Mouse (Mus musculus) liver, embryonic 15.5 days (tissue): ENCODE measurements around the gene Chsy1. TPM values are rescaled to one million over a fixed set of nuclear protein-coding genes. Genes with fewer than 3 reads are reported as not detected.

Experiments
- ATAC-seq: fragments of 200-750 bp; cut with Nextera tagmentation; 2 replicates; pipeline ENCODE4 v1.8.0; 2017; ENCODE audit warnings: moderate number of reproducible peaks, mild to moderate bottlenecking, moderate library complexity; ENCODE audit not compliant: insufficient read depth
- H3K27ac ChIP-seq: fragments of 300-500 bp; sonication (generic); replicated peaks from 2 replicates; pipeline ENCODE4 v1.5.1; 2015; ENCODE audit warnings: mild to moderate bottlenecking, inconsistent platforms
- H3K27me3 ChIP-seq: fragments of 300-500 bp; sonication (generic); 2 replicates; pipeline ENCODE4 v1.6.1; 2015; ENCODE audit warnings: mild to moderate bottlenecking, inconsistent platforms
- H3K36me3 ChIP-seq: fragments of 300-500 bp; sonication (generic); replicated peaks from 2 replicates; pipeline ENCODE4 v1.6.1; 2015; ENCODE audit warnings: moderate library complexity, mild to moderate bottlenecking, inconsistent platforms
- H3K4me1 ChIP-seq: fragments of 300-500 bp; sonication (generic); replicated peaks from 2 replicates; pipeline ENCODE4 v1.6.1; 2015; ENCODE audit warnings: inconsistent platforms
- H3K4me2 ChIP-seq: fragments of 300-500 bp; sonication (generic); 2 replicates; pipeline ENCODE4 v1.6.1; 2015; ENCODE audit warnings: moderate library complexity, mild to moderate bottlenecking, inconsistent platforms
- H3K4me3 ChIP-seq: fragments of 300-500 bp; sonication (generic); replicated peaks from 2 replicates; pipeline ENCODE4 v1.5.1; 2015; ENCODE audit warnings: mild to moderate bottlenecking, inconsistent platforms
- H3K9ac ChIP-seq: fragments of 300-500 bp; sonication (generic); 2 replicates; pipeline ENCODE4 v1.6.1; 2015; ENCODE audit warnings: moderate library complexity, mild to moderate bottlenecking, inconsistent platforms
- H3K9me3 ChIP-seq: fragments of 300-500 bp; sonication (generic); replicated peaks from 2 replicates; pipeline ENCODE4 v1.6.1; 2016; ENCODE audit warnings: inconsistent platforms
- WGBS: fragments of 180-500 bp; shearing (Covaris S2); methylation state at CpG from one replicate; pipeline ENCODE4 v1.1.7; 2015; ENCODE audit warnings: mixed read lengths; ENCODE audit not compliant: insufficient replicate concordance; 5-methylcytosine and 5-hydroxymethylcytosine counted together
- polyA plus RNA-seq: library from polyadenylated mRNA; unstranded; fragments of >200 nt; fragmentation: Nextera tagmentation; extraction: Ambion mirVana; gene quantifications from 2 replicates; pipeline ENCODE4 v1.2.1, GENCODE M21; 2015

The Chsy1 gene
- polyA plus RNA-seq, 1 experiment from 2014 or later: 6.3 TPM

DNA sequence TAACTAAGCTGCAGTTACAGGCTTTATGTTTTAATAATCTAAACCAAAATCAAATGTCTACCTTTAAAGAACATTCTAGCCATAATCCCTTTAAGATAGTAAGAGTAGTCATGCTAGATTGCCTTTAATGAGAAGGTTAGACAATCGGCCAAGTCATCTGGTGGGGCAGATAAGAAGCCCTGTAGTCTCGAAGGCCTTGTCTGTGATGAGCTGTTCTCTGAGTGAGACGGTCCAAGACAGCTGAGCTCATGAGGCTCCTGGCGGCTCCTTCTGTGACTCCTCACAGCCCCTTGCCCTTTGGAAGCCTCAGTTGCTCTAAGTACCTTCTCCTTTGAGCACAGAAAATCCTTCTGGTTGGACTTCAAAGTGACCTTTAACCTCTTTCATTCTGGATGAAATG, 67.6 kb downstream of the Chsy1 start:
- H3K4me1 ChIP-seq: peaks cover 33% of the 10 kb centered on the region
- H3K36me3 ChIP-seq: peaks cover 37% of the 10 kb centered on the region
- peak; percentile 56 for ATAC-seq
- whole genome bisulfite sequencing: 17% methylated on average over 4 of the region's 4 CpGs
- H3K9me3 ChIP-seq: no peaks in the 10 kb centered on the region
- H3K27me3 ChIP-seq: 0 out of 2 replicates have a peak, but pooled peaks cover 4% of the 10 kb centered on the region
- no peak overlapping the region for H3K4me2 ChIP-seq
- no peak overlapping the region for H3K9ac ChIP-seq
- H3K4me3 ChIP-seq: no peak overlapping the region
- H3K27ac ChIP-seq: no peak overlapping the region

DNA sequence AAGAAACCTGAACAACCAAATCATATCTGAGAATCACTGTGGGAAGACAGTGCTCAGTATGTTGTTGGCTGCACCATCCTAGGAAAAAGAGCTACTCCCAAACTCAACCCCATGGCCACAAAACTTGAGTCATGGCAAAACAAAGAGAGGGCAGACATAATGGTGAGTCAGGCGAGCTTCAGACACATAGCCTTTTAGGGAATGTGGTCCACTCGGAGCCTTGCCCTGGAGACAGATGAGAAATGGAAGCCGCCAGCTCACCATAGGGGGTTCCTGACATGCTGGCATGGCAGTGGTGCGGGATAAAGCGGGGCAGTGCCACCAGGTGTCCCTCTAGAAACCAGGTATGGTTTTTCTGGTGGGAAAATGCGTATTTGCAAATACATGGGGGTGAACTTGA, 68.8 kb downstream of the Chsy1 start:
- H3K4me3 ChIP-seq: no peak overlapping the region
- ATAC-seq: no peak
- no peaks in the 10 kb centered on the region for H3K9me3 ChIP-seq
- WGBS: 78% methylated on average over 6 of the region's 6 CpGs
- H3K4me2 ChIP-seq: no peak overlapping the region
- H3K36me3 ChIP-seq: peaks cover 25% of the 10 kb centered on the region
- H3K27me3 ChIP-seq: 0 out of 2 replicates have a peak, but pooled peaks cover 4% of the 10 kb centered on the region
- H3K27ac ChIP-seq: no peak overlapping the region
- peaks cover 33% of the 10 kb centered on the region for H3K4me1 ChIP-seq
- H3K9ac ChIP-seq: no peak overlapping the region

DNA sequence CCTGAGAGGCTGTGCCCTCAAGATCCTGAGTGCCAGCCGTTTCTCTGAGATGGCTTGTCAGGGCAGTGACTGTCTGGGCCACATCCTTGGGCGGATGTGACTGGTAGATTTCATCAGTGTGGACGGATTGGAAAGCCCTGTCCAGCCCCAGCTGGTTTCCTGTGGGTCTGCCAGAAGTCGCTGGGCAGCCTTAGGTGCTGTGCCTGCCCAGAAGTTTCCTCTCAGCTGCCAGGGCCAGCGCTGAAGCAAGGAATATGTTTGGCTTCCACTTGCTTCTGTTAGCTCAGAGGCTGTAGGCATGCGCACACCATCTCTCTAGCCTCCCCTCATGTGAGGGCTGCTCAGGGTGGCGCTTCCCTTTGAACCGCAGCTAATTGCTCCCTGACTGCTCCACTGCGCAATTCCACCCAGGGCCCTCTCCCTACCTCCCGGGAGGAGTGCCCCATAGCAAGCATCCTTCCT, 69.8 kb downstream of the Chsy1 start:
- Histone ChIP-seq H3K9me3 (no peaks in the 10 kb centered on the region), H3K36me3 (peaks cover 17% of the 10 kb centered on the region), H3K4me3 (no peak overlapping the region), H3K9ac (no peak overlapping the region), H3K27ac (no peak overlapping the region), H3K27me3 (0 out of 2 replicates have a peak, but pooled peaks cover 4% of the 10 kb centered on the region), H3K4me2 (no peak overlapping the region), H3K4me1 (peaks cover 43% of the 10 kb centered on the region)
- 29% methylated on average over 10 of the region's 10 CpGs for WGBS
- ATAC-seq: no peak

DNA sequence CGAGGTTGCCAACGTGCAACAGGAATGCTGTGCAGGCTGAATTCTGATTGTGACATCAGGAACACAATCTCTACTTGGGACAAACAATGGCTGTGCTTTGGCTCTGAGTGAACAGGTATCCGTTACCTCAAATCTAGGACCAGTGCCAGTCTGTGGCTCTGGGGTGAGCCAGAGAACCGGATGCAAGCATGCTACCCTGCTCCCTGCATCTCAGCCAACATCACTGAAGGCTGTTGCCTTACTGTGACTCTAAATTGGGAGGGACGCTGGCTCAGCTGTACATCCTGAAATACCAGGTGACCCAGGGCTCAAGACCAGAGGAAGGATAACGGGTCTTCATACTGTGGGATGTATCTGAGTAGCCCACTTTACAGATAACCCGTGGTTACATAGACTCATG, 70.4 kb downstream of the Chsy1 start:
- no peak overlapping the region for H3K9ac ChIP-seq
- peaks cover 11% of the 10 kb centered on the region; the same call in 1 of the 2 replicates for H3K36me3 ChIP-seq
- 0 out of 2 replicates have a peak, but pooled peaks cover 4% of the 10 kb centered on the region for H3K27me3 ChIP-seq
- H3K4me3 ChIP-seq: no peak overlapping the region
- peaks cover 46% of the 10 kb centered on the region for H3K4me1 ChIP-seq
- no peak overlapping the region for H3K27ac ChIP-seq
- H3K9me3 ChIP-seq: no peaks in the 10 kb centered on the region
- WGBS: 50% methylated on average over 7 of the region's 7 CpGs
- no peak for ATAC-seq
- no peak overlapping the region for H3K4me2 ChIP-seq

DNA sequence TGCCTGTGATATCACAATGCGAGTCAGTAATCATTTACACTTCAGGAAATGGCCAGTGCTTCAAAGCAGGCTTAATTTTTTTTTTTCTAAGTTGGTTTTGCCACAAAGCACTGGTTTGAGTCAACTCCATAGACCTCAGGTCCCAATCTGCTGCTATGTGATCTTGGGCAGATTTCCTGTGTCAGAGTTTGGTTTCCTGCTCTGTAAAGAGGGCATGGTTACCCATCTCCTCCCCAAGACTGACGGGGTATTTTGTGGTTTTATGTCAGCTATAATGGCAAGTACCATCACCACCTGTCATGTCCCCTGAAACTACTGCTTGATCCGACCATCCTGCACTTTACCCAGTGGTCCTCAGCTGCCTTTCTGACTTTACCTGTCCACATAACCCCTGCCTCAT, 70.9 kb downstream of the Chsy1 start:
- ATAC-seq: no peak
- H3K36me3 ChIP-seq: peaks cover 8% of the 10 kb centered on the region; the same call in 1 of the 2 replicates
- WGBS: 25% methylated on average over 3 of the region's 3 CpGs
- H3K4me3 ChIP-seq: no peak overlapping the region
- no peak overlapping the region for H3K4me2 ChIP-seq
- no peaks in the 10 kb centered on the region for H3K9me3 ChIP-seq
- no peak overlapping the region for H3K9ac ChIP-seq
- H3K27me3 ChIP-seq: 0 out of 2 replicates have a peak, but pooled peaks cover 4% of the 10 kb centered on the region
- no peak overlapping the region for H3K27ac ChIP-seq
- peaks cover 46% of the 10 kb centered on the region for H3K4me1 ChIP-seq

DNA sequence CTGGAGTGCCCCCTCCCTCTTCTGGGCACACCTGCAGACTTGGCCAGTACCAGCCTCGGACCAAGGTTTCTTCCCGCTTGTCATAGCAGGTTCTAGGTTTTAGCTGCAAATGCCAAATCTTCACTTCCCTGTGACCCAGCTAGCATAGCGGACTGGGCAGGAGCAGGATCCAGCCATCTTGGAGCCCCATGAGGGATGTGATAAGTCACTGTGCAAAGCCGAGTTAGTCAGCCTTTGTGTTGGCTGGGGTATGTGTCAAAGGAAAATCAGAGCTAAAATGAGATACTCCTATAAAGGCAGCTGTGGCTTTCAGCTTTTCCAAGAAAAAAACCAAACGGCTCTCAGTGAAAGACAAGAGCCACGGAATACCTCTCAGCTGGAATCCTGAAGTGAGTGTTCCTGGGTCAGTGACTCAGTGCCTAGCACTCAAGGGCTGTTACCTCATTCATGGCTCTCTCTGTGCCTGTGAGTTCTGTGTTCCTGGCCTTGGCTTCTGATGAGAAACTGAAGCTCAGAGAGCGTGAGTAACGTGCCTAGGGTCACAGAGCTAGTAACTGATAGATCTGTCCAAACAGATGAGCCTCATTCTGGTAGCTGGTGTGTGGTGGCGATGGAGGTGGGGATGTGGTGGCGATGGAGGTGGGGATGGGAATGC, 71.5 kb downstream of the Chsy1 start:
- Histone ChIP-seq H3K36me3 (peaks cover 2% of the 10 kb centered on the region; the same call in 1 of the 2 replicates), H3K27me3 (0 out of 2 replicates have a peak, but pooled peaks cover 4% of the 10 kb centered on the region), H3K9ac (no peak overlapping the region), H3K4me1 (peaks cover 45% of the 10 kb centered on the region), H3K4me2 (no peak overlapping the region), H3K27ac (no peak overlapping the region), H3K4me3 (no peak overlapping the region), H3K9me3 (no peaks in the 10 kb centered on the region)
- ATAC-seq: no peak
- 72% methylated on average over 10 of the region's 10 CpGs for WGBS

DNA sequence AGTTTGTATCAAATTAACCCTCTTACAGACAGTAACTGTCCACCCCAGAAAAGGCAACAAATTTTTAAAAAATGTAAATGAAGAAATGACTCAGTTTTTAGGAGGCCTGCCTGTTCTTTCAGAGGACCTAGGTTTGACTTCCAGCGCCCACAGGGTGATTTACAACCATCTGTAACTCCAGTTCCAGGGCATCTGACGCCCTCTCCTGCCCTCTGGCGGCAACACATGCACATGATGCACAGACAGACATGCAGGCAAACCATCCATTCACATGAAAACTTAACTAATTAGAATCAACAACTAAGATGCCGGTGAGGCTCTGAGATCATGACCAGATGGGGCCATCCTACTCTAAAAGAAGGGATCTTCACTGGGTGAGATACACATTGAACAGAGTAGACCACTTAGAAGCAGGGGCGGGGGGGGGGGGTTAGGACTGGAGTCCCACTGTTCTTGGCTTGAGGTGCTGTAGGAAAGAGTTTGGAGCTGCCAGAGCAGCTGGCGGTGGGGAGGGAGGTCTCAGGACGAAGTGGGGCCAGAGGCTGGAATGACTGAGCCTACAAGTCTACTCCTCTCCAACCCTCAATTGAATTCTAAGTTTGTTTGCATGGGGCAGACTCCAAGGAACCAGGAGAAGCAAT, 72.9 kb downstream of the Chsy1 start:
- Histone ChIP-seq H3K27me3 (0 out of 2 replicates have a peak, but pooled peaks cover 4% of the 10 kb centered on the region), H3K9ac (no peak overlapping the region), H3K36me3 (no peaks in the 10 kb centered on the region), H3K9me3 (no peaks in the 10 kb centered on the region), H3K4me1 (peaks cover 44% of the 10 kb centered on the region), H3K4me2 (no peak overlapping the region), H3K4me3 (no peak overlapping the region), H3K27ac (no peak overlapping the region)
- 78% methylated on average over 7 of the region's 7 CpGs for WGBS
- ATAC-seq: no peak

DNA sequence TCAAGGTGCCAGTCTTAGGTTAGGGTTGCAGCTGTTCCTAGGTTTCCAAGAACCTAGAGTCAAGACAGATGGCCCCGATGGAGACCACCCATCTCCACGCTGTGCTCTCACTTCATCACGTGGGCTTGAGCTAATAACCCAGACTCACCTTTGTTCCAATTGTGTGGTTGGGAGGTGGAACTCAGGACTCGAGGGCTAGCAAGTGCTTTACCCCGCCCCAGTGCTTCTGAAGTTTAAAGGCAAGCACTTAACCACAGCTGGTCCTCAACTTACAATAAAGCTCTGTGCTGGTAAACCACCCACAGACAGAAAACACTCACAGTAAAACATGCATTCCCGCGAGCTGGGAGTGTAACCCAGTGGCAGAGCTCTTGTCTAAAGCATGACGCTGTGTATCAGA, 74.1 kb downstream of the Chsy1 start:
- no peak for ATAC-seq
- 71% methylated on average over 8 of the region's 8 CpGs for whole genome bisulfite sequencing

DNA sequence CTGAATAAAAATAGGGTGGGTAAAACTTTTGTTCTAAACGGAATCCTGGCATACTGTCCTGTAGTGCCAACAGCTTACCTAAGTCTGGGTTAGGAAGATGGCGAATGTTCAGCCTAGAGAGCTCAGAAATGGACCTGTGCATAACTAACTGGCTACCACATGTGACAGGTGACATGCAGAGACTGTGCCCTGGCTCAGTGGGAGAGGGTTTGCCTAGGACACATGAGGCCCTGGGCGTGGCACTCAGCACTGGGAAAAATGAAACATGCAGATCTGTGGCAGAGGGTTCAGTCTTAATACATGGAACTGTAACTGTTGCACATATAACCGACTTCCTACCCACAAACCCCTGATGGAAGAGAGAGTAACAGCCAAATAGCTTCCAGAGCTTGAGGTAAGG, 74.7 kb downstream of the Chsy1 start:
- H3K4me3 ChIP-seq: no peak overlapping the region
- H3K36me3 ChIP-seq: no peaks in the 10 kb centered on the region
- H3K4me2 ChIP-seq: no peak overlapping the region
- 0 out of 2 replicates have a peak, but pooled peaks cover 4% of the 10 kb centered on the region for H3K27me3 ChIP-seq
- peaks cover 52% of the 10 kb centered on the region for H3K4me1 ChIP-seq
- no peak overlapping the region for H3K9ac ChIP-seq
- no peak overlapping the region for H3K27ac ChIP-seq
- no peaks in the 10 kb centered on the region for H3K9me3 ChIP-seq
- WGBS: 58% methylated on average over 4 of the region's 4 CpGs
- ATAC-seq: no peak

More for the DNA sequence above, 74.1 kb downstream of the Chsy1 start:
- no peaks in the 10 kb centered on the region for H3K36me3 ChIP-seq
- H3K4me2 ChIP-seq: no peak overlapping the region
- H3K9ac ChIP-seq: no peak overlapping the region
- H3K27me3 ChIP-seq: 0 out of 2 replicates have a peak, but pooled peaks cover 4% of the 10 kb centered on the region
- peaks cover 51% of the 10 kb centered on the region for H3K4me1 ChIP-seq
- H3K9me3 ChIP-seq: no peaks in the 10 kb centered on the region
- no peak overlapping the region for H3K27ac ChIP-seq
- no peak overlapping the region for H3K4me3 ChIP-seq

DNA sequence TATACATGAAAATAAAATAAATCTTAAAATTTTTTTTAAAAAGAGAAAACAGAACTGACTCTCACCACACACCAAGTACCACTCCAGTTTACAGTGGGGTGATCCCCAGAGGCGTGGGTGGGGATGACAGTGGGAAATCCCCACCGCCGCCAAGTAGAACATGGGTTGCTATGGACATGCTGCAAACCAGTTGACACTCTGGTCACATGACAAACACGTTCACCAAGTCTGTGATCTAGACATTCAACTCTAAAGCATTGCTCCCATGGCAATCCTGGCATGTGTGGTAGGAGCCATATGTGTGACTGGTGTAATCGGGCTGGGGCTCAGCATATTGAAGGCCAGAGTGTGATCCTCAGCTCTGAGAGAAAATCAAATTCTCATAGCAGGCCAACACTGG, 76.1 kb downstream of the Chsy1 start:
- Histone ChIP-seq H3K4me1 (peaks cover 55% of the 10 kb centered on the region), H3K36me3 (no peaks in the 10 kb centered on the region), H3K4me2 (no peak overlapping the region), H3K9ac (no peak overlapping the region), H3K27me3 (no peaks in the 10 kb centered on the region), H3K4me3 (no peak overlapping the region), H3K27ac (no peak overlapping the region), H3K9me3 (no peaks in the 10 kb centered on the region)
- ATAC-seq: no peak
- WGBS: 79% methylated on average over 5 of the region's 5 CpGs

DNA sequence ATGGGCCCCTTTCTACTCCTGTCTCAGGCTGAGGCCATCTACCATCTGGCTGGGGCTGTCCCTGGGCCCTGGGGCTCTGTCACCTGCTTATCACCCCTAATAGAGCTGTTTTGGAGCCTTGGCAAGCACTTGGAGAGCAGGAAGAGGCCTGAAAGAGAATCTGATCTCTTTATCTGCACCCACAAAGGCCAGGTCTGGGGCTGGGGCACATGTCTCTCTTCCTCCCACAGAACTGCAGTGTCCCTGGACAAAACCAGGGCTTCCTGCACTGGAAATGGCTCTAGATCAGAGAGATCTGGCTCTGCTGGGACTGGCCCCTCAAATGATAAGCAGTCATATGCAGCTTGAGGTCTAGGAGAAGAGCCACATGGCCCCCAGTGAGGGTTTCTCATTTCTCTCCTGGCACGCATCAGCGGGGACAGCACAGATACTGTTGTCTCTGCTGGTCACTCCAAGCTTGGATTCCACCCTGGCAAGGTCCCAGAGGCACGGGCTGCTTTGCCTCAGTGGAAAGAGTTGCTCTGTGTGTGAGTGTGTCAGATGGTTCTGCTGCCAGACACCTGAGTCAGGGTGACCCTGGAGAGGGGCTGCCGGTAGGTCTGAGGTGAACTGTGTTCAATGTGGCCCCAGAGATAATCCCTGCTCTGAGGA, 78.4 kb downstream of the Chsy1 start:
- no peaks in the 10 kb centered on the region for H3K36me3 ChIP-seq
- peak overlapping the region; percentile 80 for H3K27ac ChIP-seq
- no peaks in the 10 kb centered on the region for H3K9me3 ChIP-seq
- H3K4me2 ChIP-seq: peak overlapping the region; percentile 34
- no peaks in the 10 kb centered on the region for H3K27me3 ChIP-seq
- H3K9ac ChIP-seq: peak overlapping the region; percentile 18; the same call in 1 of the 2 replicates
- peaks cover 68% of the 10 kb centered on the region for H3K4me1 ChIP-seq
- 20% methylated on average over 4 of the region's 4 CpGs for WGBS
- peak; percentile 89 for ATAC-seq
- no peak overlapping the region for H3K4me3 ChIP-seq
